Mouse (Mus musculus): Measurements from ENCODE around the gene Bahd1. TPM values are rescaled to one million over a fixed set of nuclear protein-coding genes. Genes with fewer than 3 reads are reported as not detected.

Bahd1 gene
- polyA plus RNA-seq, 1 experiment = 5.7 TPM

DNA sequence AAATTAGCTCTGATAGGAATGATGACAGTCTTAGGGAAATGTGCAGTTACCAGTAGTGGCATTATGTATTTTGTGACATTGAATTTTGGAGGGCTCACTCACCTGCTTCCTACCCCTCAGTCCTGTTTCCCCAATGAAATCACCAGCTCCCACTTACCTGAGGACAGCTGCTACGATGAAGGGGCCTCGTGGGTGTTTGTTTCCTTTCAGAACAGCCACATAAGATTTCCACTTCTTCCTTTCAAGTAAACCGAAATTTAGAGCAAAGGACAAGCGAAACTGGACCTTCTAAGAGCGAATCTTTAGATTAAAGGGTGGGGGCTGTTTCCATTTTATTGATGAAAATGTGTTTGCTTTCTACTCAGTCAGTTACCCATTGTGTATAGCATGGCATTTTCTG, 71.9 kb downstream of the Bahd1 start:
- Histone ChIP-seq H3K4me3 (replicated peaks) (no peak overlapping the region), H3K27me3 (ENCODE audit: control insufficient read depth) (peaks cover 33% of the 10 kb centered on the region), H3K9me3 (ENCODE audit: control insufficient read depth, low read length) (no peaks in the 10 kb centered on the region), H3K36me3 (ENCODE audit: control insufficient read depth) (no peaks in the 10 kb centered on the region), H3K4me1 (ENCODE audit: control insufficient read depth) (peaks cover 27% of the 10 kb centered on the region)
- TF ChIP-seq TAL1 (IDR thresholded peaks at IDR 0.05; ENCODE audit: low read length) (no peak), GATA1 (IDR thresholded peaks at IDR 0.05; ENCODE audit: low read length) (no peak)

DNA sequence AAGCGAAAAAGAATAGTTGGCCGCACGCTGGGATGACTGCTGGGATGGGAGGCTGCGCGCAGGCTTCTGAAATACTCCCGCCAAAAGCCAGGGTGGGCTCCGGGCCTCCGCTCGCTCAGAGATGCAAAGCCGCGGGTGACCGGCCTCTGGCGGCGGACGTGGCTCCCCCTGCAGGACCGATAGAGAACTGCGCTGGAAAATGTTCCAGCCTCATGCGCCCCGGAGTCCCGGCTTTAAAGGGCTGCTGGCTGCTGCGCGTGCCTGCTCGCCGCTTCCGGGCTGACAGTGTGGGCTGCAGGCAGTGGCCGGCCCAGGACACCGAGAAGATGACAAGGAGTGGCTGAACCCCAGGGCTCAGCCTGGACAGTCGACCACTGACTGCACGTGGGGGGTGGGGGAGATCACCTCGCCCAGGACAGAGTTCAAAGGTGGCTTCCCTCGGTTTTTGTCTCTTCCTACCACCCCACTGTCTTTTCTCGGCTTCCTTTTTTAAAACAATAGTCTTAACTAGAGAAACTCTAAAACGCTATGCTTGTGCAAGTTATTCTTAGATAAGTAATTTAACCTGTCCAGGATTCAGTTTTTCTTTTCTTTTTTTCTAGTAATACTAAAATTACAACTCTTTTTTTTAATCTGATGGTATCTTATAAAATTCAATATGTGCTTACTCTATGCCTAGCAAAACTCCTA, 72.7 kb downstream of the Bahd1 start:
- Histone ChIP-seq H3K27me3 (ENCODE audit: control insufficient read depth) (peaks cover 41% of the 10 kb centered on the region), H3K4me1 (ENCODE audit: control insufficient read depth) (peaks cover 29% of the 10 kb centered on the region)
- TF ChIP-seq GATA1 (IDR thresholded peaks at IDR 0.05; ENCODE audit: low read length) (no peak), TAL1 (IDR thresholded peaks at IDR 0.05; ENCODE audit: low read length) (no peak)

More for the DNA sequence above, 72.7 kb downstream of the Bahd1 start:
- H3K4me3 ChIP-seq (replicated peaks) = peak overlapping the region; percentile 58
- H3K36me3 ChIP-seq (ENCODE audit: control insufficient read depth) = no peaks in the 10 kb centered on the region
- H3K9me3 ChIP-seq (ENCODE audit: control insufficient read depth, low read length) = no peaks in the 10 kb centered on the region

Other genes starting within 250 kb of the Bahd1 start
- gene Pak6, start 237.1 kb upstream of the Bahd1 start, polyA plus RNA-seq (2012) = 0.42 and 0.64 TPM in 2 replicates
- 0.01 TPM in 1 of 2 replicates, not detected in the other for gene Ankrd63, start 196.4 kb upstream of the Bahd1 start, polyA plus RNA-seq (2012)
- gene Plcb2, start 171.9 kb upstream of the Bahd1 start, polyA plus RNA-seq (2012) = 0.07 and 0.16 TPM in 2 replicates
- gene Inafm2, start 154.6 kb upstream of the Bahd1 start, polyA plus RNA-seq (2012) = 2.5 and 3.0 TPM in 2 replicates
- gene Ccdc9b, start 137.7 kb upstream of the Bahd1 start, polyA plus RNA-seq (2012) = not detected in 2 replicates
- not detected in 2 replicates for gene Phgr1, start 127.6 kb upstream of the Bahd1 start, polyA plus RNA-seq (2012)
- gene Disp2, start 120.7 kb upstream of the Bahd1 start, polyA plus RNA-seq (2012) = 0.02 TPM in 1 of 2 replicates, not detected in the other
- gene Knstrn, start 86.4 kb upstream of the Bahd1 start, polyA plus RNA-seq (2012) = 26.7 and 32.4 TPM in 2 replicates
- gene Ivd, start 38.4 kb upstream of the Bahd1 start, polyA plus RNA-seq (2012) = 0.30 and 0.45 TPM in 2 replicates
- gene Chst14, start 26.1 kb downstream of the Bahd1 start, polyA plus RNA-seq (2012) = 0.14 and 0.15 TPM in 2 replicates
- 0.69 and 0.75 TPM in 2 replicates for gene Ccdc32, start 129.0 kb downstream of the Bahd1 start, polyA plus RNA-seq (2012)
- 0.03 and 0.09 TPM in 2 replicates for gene Rpusd2, start 134.4 kb downstream of the Bahd1 start, polyA plus RNA-seq (2012)
- 0.18 and 0.37 TPM in 2 replicates for gene Knl1, start 146.7 kb downstream of the Bahd1 start, polyA plus RNA-seq (2012)
- 2.7 and 4.3 TPM in 2 replicates for gene Rad51, start 212.4 kb downstream of the Bahd1 start, polyA plus RNA-seq (2012)

All from erythroblast, embryonic 14.5 days (primary cell).